Mouse (Mus musculus) right cerebral cortex, adult 2 months (tissue): ENCODE measurements at regions not wholly inside any gene's neighbourhood (a gene's known extent, or its start where the extent isn't known, plus 50 kb on each side); places are given as distances from the start of the nearest gene placed in this dataset.

Source experiments
- DNase-seq, 2 experiments: peaks; one replicate each; pipeline ENCODE4 v3.0.0; 2021 to 2022; ENCODE audit warnings: low spot score in 2 of 2

GRCm38 (mm10) chr14:76714727-76715126 is 158.0 kb upstream of the Serp2 start:
- DNase-seq, result no peak

GRCm38 (mm10) chr14:76713946-76714345 is 157.3 kb upstream of the Serp2 start:
- DNase-seq, result no peak

DNA sequence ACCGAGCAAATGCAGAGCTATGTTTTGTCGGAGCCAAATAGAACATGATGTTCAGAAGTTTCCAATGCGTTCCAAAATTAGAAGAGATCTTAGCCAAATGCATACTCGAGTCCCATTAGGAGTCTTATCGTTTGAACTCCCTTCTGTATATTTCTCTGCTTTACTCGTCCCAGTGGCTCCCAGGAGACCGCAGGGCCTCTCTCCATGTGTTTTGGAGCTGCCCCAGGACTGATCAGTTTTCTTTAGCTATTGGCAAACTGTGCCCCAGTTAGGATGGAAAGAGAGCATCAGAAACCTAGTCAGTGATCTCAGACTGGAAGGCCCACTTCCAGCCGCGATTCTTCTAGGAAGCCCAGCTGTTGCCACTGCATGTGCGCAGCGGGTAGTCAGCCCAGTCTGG is 152.0 kb upstream of the Serp2 start:
- peak; percentile 17 for DNase-seq

GRCm38 (mm10) chr14:76703373-76703764 is 146.7 kb upstream of the Serp2 start:
- DNase-seq, result no peak

DNA sequence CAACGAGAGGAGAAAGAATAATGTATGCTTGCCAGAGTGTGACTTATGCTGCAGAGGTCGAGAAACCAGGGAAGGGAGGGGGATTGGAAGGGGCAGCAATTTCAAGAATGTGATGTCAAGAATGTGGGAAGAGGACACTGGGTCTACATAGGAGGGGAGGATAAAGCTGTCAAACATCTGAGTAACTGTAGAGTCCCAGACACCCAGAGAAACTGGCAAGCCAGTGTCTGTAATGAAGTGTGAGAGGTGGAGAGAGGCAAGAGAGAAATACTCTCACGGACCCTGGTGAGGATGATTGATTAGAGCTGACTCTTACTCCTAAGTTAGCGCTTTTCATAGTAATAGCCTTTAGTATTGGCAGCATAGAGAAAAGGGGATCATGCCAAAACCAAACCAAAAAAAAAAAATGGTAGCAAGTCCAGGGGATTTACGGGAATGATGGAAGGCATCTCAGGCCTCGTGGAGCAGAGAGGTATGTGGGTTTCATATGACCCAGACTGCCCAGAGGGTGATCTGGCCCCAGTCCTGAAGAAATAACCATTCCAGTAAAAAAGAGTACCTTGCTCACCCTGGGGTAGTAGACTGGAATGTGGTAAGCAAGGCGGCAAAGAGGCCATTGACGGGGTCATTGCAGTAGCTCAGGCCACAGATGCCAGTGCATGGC is 146.2 kb upstream of the Serp2 start:
- DNase-seq, result no peak

DNA sequence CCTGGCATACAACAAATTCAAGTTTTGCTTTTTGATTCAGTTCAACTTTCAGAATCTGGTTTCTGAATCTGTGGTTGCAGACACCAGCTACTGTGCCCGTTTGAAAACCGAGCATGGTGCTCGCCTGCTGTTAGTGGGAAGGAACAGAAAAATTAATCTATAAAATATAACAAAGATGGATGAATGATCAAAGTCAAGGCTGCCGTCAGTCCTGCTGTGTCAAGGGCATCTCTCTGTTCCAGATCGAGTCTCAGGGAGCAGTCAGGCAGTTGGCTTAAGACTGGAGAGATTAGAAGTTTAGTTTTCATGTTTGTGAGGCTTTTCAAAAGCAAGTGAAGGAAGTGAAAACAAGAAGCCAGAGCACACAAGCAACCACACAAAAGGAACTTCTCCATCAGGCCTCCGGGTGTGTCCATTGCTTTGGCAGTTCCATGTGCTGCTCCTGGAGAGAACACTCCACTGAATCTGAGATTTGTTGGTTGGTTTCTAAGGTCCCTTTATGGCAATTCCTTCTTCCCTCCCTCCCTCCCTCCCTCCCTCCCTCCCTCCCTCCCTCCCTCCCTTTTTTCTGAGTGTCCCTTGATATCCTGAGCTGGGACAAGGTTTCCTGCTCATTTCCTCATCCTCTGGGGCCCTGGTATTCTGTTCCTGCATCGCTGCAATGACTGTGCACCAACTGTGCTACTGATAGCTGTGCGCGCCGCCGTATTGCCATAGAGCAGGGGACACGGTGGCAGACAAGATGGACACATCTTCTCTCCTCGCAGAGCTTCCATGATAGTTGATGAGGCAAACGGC is 145.4 kb upstream of the Serp2 start:
- DNase-seq, result no peak

DNA sequence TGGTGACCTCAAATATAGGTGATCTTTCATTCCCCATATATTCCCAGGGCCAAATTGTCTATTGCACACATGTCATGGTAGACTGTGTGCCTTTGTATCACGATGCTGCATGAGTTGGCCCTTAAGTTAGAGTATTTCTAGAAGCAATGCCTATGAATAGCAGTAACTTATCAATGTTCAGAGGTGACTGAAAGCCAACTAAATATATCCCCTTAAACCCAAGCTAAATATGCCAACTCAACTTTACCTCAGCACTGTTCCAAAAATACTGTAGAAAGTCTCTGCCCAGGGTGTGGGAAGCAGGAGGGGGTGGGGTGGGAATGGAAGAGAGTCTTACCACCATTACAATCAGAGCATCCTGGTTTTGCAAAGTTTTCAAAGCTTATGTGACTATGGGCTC is 144.6 kb upstream of the Serp2 start:
- no peak for DNase-seq

DNA sequence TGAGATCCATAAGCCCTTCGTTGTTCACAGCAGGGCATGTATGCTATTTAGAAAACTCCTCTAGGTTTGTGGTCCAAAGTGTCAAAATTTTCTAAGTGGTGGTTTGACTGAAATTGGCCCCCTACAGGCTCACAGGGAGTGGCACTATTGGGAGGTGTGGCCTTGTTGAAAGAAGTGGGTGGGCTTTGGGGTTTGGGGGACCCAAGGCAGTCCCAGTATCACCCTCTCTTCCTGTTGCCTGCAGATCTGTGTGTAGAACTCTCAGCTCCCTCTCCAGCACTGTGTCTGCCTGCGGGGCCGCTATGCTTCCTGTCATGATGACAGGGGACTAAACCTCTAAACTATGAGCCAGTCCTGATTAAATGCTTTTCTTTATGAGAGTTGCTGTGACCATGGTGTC is 144.1 kb upstream of the Serp2 start:
- no peak for DNase-seq

DNA sequence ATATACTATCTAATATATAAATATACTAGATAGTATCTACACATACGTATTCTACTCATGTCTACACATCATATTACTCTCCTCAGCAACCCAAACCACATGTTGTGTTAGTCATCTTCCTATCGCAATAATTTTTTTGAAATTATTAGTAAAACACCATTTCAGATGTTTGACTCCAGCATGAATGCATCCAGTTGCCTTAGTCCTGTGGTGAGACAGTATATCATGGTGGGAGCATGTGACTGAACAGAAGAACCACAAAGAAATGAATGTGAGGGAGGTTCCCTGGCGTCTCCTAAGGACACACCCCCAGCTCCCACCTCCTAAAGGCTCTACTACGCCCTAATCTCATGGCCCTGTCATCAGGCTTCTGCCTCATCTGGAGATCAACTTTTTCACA is 143.5 kb upstream of the Serp2 start:
- no peak for DNase-seq

GRCm38 (mm10) chr14:76698718-76699402 is 142.2 kb upstream of the Serp2 start:
- DNase-seq, result no peak

DNA sequence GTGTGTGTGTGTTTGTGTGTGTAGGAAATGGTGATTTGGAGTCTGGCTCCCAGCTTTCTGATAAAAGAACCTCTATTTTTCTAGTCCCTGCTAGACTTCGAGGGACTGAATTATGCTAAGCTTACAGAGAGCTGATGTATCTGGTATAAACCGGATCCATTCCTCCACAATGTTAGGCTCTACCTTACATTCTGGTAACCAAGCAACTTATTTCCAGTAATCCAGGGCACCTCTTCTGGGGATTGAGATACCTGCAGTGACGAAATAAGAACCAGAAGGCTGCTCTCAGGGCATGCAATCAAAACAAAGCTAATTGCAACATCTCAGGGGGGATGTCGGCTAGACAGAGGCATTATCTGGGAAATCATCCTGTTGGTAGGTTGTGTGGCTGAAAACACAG is 140.0 kb upstream of the Serp2 start:
- DNase-seq, result no peak

DNA sequence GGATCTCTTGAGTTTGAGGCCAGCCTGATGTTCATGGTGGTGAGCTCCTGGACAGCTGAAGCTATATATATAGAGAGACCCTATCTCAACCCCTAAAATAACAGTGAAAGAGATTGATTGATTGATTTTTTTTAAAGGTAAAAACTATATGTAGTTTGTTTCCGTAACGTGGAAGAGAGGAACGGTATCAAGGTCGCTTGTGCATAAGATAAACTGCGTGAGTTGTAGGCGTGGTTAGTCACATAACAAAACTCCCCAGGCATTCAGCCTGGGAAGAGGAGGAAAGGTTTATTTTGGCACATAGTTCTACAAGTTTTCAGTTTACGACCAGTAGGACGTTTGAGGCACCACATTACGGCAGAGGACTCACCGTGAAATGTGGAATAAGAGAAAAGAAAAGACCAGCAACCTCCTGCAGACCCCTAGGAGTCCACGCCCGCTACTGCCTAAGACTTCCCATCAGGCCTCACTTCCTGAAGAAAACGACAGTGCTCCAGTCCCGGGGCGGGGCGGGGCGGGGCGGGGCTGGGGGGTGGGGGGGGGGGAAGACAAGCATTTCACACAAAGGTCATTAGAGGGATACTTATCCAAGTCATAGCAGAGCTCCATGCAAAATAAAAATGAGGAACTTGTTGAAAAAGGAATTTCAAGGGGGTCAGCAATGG is 139.1 kb upstream of the Serp2 start:
- no peak for DNase-seq

GRCm38 (mm10) chr14:76694894-76695293 is 138.2 kb upstream of the Serp2 start:
- DNase-seq, result no peak

GRCm38 (mm10) chr14:76693351-76694317 is 136.9 kb upstream of the Serp2 start:
- no peak for DNase-seq

DNA sequence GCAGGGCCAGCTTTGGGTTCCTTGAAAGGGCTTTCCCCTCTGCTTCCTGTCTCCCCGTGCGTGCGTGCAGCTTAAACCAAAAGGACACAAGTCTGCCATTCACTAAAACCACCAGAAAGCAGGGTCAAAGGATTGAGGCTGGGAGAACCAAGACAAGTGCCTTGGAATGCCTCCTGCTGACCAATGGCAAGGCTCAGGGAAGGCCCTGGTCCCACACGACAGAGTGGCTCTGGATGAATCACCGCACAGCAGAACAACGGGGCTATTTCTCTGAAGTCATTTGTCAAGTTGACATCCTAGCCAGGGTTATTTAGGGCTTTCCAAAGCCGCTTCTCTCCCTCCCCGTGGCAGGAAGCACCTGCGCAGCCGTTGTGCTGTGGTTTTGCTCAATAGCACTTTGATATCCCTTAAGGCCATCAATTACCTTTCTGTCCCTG is 131.3 kb upstream of the Serp2 start:
- no peak for DNase-seq

GRCm38 (mm10) chr14:76686762-76687453 is 130.2 kb upstream of the Serp2 start:
- no peak for DNase-seq

DNA sequence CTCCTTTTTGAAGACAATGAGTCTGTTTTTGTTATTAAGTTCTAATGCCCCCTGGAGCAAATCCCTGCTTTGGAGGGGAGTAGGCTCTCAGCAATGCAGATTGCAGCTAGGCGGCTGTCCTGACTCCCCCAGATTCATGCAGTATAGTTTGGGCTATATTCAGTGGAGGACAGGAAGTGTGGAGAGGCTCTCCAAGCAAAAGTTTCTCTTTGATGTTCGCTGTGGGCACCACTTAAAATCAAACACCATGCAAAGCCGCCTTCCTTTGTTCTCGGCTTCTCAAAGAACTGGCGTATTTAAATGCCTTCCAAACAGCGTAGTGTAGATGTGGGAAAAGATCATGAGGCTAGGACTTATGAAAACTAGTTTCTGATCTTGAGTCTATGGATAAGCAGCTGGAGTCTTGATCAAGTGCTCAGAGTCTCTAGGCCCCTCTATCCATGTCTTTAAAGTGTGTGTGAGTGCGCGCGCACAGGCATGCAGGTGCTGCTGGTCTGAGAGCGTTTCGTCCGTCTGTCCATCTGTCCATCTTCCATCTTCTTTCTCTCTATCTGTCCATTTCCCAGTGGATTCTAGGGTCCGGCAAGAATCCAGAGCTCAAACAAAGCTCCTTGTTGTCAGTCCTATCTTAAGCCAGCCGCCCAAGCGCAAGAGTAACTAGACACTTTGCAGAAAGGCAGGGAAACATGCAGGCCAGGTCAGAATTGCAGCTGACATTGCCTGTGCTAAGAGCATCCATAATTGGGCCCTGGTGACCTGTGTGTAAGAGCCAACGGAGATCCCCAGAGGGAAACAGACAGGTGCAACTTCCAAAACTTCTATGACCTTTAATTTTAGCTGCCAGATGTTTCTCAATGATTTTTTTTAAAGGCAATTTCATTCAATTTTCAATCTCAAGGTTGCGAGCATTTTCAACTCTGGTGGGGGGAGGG is 129.4 kb upstream of the Serp2 start:
- DNase-seq, result no peak

DNA sequence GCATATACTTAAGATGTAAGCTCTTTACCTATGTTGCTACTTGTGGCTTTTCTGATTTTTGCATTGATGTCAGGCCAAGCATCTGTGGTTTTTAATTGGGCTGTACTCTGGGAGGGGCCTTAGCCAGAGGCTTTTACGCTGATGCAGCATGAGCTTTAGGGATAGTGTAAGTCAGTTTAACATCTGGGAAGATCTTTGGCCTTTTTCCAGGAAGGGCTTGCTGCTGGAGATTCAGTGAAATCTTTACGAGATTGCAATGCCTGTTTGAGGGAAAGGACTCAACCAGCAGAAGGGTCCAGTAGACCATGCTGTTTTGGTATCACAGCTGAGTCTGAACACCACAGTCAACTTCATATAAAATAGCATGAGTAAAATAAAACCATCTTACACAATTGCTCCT is 127.6 kb upstream of the Serp2 start:
- DNase-seq, result no peak
